Mouse (Mus musculus): ENCODE measurements around the gene Tmco3. TPM values are rescaled to one million over a fixed set of nuclear protein-coding genes. Genes with fewer than 3 reads are reported as not detected.
"Not testable (repeated sequence)": the region's sequence is repeated elsewhere in the genome, so short reads cannot be mapped to it uniquely, and the experiment has no call there.

The Tmco3 gene
- polyA plus RNA-seq, 1 experiment = 22.9 TPM

GRCm38 (mm10) chr8:13288646-13289045 lies 656 bp downstream of the Tmco3 start:
- Histone ChIP-seq H3K4me1 (ENCODE audit: control insufficient read depth, insufficient read depth, insufficient read length, low read length) (peaks cover 3% of the 10 kb centered on the region; the same call in 1 of the 2 replicates), H3K4me3 (ENCODE audit: insufficient read depth, low read depth, low read length) (peak overlapping the region; percentile 90), H3K27ac (replicated peaks; ENCODE audit: low read depth, low read length) (no peak overlapping the region)

GRCm38 (mm10) chr8:13292364-13292763 lies 4.4 kb downstream of the Tmco3 start:
- Histone ChIP-seq H3K4me1 (ENCODE audit: control insufficient read depth, insufficient read depth, insufficient read length, low read length) (no peaks in the 10 kb centered on the region), H3K27ac (replicated peaks; ENCODE audit: low read depth, low read length) (no peak overlapping the region)

GRCm38 (mm10) chr8:13293677-13294470 lies 5.9 kb downstream of the Tmco3 start:
- Histone ChIP-seq H3K4me3 (ENCODE audit: insufficient read depth, low read depth, low read length) (no peak overlapping the region), H3K27ac (replicated peaks; ENCODE audit: low read depth, low read length) (no peak overlapping the region), H3K4me1 (ENCODE audit: control insufficient read depth, insufficient read depth, insufficient read length, low read length) (no peaks in the 10 kb centered on the region)

More at GRCm38 (mm10) chr8:13292364-13292763, 4.4 kb downstream of the Tmco3 start:
- no peak overlapping the region for H3K4me3 ChIP-seq (ENCODE audit: insufficient read depth, low read depth, low read length)

GRCm38 (mm10) chr8:13299571-13299970 lies 11.6 kb downstream of the Tmco3 start:
- Histone ChIP-seq H3K27ac (replicated peaks; ENCODE audit: low read depth, low read length) (no peak overlapping the region), H3K4me1 (ENCODE audit: control insufficient read depth, insufficient read depth, insufficient read length, low read length) (no peaks in the 10 kb centered on the region), H3K4me3 (ENCODE audit: insufficient read depth, low read depth, low read length) (no peak overlapping the region)

GRCm38 (mm10) chr8:13301036-13301435 lies 13.0 kb downstream of the Tmco3 start:
- Histone ChIP-seq H3K27ac (replicated peaks; ENCODE audit: low read depth, low read length) (no peak overlapping the region), H3K4me3 (ENCODE audit: insufficient read depth, low read depth, low read length) (no peak overlapping the region), H3K4me1 (ENCODE audit: control insufficient read depth, insufficient read depth, insufficient read length, low read length) (no peaks in the 10 kb centered on the region)

- Histone ChIP-seq H3K4me1 (ENCODE audit: control insufficient read depth, insufficient read depth, insufficient read length, low read length) (no peaks in the 10 kb centered on the region), H3K4me3 (ENCODE audit: insufficient read depth, low read depth, low read length) (no peak overlapping the region), H3K27ac (replicated peaks; ENCODE audit: low read depth, low read length) (no peak overlapping the region)
Observed at GRCm38 (mm10) chr8:13305459-13305858, 17.5 kb downstream of the Tmco3 start.

- Histone ChIP-seq H3K4me1 (ENCODE audit: control insufficient read depth, insufficient read depth, insufficient read length, low read length) (no peaks in the 10 kb centered on the region), H3K4me3 (ENCODE audit: insufficient read depth, low read depth, low read length) (no peak overlapping the region), H3K27ac (replicated peaks; ENCODE audit: low read depth, low read length) (no peak overlapping the region)
Observed at GRCm38 (mm10) chr8:13305884-13306283, 17.9 kb downstream of the Tmco3 start.

GRCm38 (mm10) chr8:13306309-13306909 lies 18.4 kb downstream of the Tmco3 start:
- no peak overlapping the region for H3K27ac ChIP-seq (replicated peaks; ENCODE audit: low read depth, low read length)
- H3K4me1 ChIP-seq (ENCODE audit: control insufficient read depth, insufficient read depth, insufficient read length, low read length) = no peaks in the 10 kb centered on the region
- no peak overlapping the region for H3K4me3 ChIP-seq (ENCODE audit: insufficient read depth, low read depth, low read length)

- H3K27ac ChIP-seq (replicated peaks; ENCODE audit: low read depth, low read length) = no peak overlapping the region
- H3K4me3 ChIP-seq (ENCODE audit: insufficient read depth, low read depth, low read length) = no peak overlapping the region
- H3K4me1 ChIP-seq (ENCODE audit: control insufficient read depth, insufficient read depth, insufficient read length, low read length) = no peaks in the 10 kb centered on the region
Observed at GRCm38 (mm10) chr8:13306916-13307315, 18.9 kb downstream of the Tmco3 start.

- no peak overlapping the region for H3K27ac ChIP-seq (replicated peaks; ENCODE audit: low read depth, low read length)
- H3K4me3 ChIP-seq (ENCODE audit: insufficient read depth, low read depth, low read length) = no peak overlapping the region
- H3K4me1 ChIP-seq (ENCODE audit: control insufficient read depth, insufficient read depth, insufficient read length, low read length) = no peaks in the 10 kb centered on the region
Observed at GRCm38 (mm10) chr8:13314922-13315321, 26.9 kb downstream of the Tmco3 start.

- no peak overlapping the region for H3K27ac ChIP-seq (replicated peaks; ENCODE audit: low read depth, low read length)
- H3K4me3 ChIP-seq (ENCODE audit: insufficient read depth, low read depth, low read length) = no peak overlapping the region
- no peaks in the 10 kb centered on the region for H3K4me1 ChIP-seq (ENCODE audit: control insufficient read depth, insufficient read depth, insufficient read length, low read length)
Observed at GRCm38 (mm10) chr8:13316671-13317070, 28.7 kb downstream of the Tmco3 start.

GRCm38 (mm10) chr8:13326598-13326997 lies 38.6 kb downstream of the Tmco3 start:
- Histone ChIP-seq H3K4me1 (ENCODE audit: control insufficient read depth, insufficient read depth, insufficient read length, low read length) (no peaks in the 10 kb centered on the region), H3K4me3 (ENCODE audit: insufficient read depth, low read depth, low read length) (no peak overlapping the region), H3K27ac (replicated peaks; ENCODE audit: low read depth, low read length) (no peak overlapping the region)

GRCm38 (mm10) chr8:13334671-13335070 lies 46.7 kb downstream of the Tmco3 start:
- 0 out of 2 replicates have a peak, but pooled peaks cover 2% of the 10 kb centered on the region for H3K4me1 ChIP-seq (ENCODE audit: control insufficient read depth, insufficient read depth, insufficient read length, low read length)
- no peak overlapping the region for H3K27ac ChIP-seq (replicated peaks; ENCODE audit: low read depth, low read length)

GRCm38 (mm10) chr8:13337245-13337644 lies 49.3 kb downstream of the Tmco3 start:
- H3K4me3 ChIP-seq (ENCODE audit: insufficient read depth, low read depth, low read length); H3K4me1 ChIP-seq (ENCODE audit: control insufficient read depth, insufficient read depth, insufficient read length, low read length); H3K27ac ChIP-seq (replicated peaks; ENCODE audit: low read depth, low read length): not testable (repeated sequence)

More at GRCm38 (mm10) chr8:13334671-13335070, 46.7 kb downstream of the Tmco3 start:
- H3K4me3 ChIP-seq (ENCODE audit: insufficient read depth, low read depth, low read length) = no peak overlapping the region

GRCm38 (mm10) chr8:13337678-13338077 lies 49.7 kb downstream of the Tmco3 start:
- H3K4me1 ChIP-seq (ENCODE audit: control insufficient read depth, insufficient read depth, insufficient read length, low read length) = peaks cover 3% of the 10 kb centered on the region; the same call in 1 of the 2 replicates
- no peak overlapping the region for H3K4me3 ChIP-seq (ENCODE audit: insufficient read depth, low read depth, low read length)
- H3K27ac ChIP-seq (replicated peaks; ENCODE audit: low read depth, low read length) = no peak overlapping the region

Measured in brown adipose tissue, adult 24 weeks (tissue).